Mouse (Mus musculus) liver, embryonic 15.5 days (tissue): ENCODE data around the gene Rgl2. TPM values are rescaled to one million over a fixed set of nuclear protein-coding genes. Genes with fewer than 3 reads are reported as not detected.
A peak's percentile ranks its signal among the peaks of the same experiment; 100 is the strongest.
"Not testable (repeated sequence)": the region's sequence is repeated elsewhere in the genome, so short reads cannot be mapped to it uniquely, and the experiment has no call there.

Source experiments
- ATAC-seq: fragments of 200-750 bp; cut with Nextera tagmentation; 2 replicates; pipeline ENCODE4 v1.8.0; 2017; ENCODE audit warnings: moderate number of reproducible peaks, mild to moderate bottlenecking, moderate library complexity; ENCODE audit not compliant: insufficient read depth
- H3K27ac ChIP-seq: fragments of 300-500 bp; sonication (generic); replicated peaks from 2 replicates; pipeline ENCODE4 v1.5.1; 2015; ENCODE audit warnings: mild to moderate bottlenecking, inconsistent platforms
- H3K27me3 ChIP-seq: fragments of 300-500 bp; sonication (generic); 2 replicates; pipeline ENCODE4 v1.6.1; 2015; ENCODE audit warnings: mild to moderate bottlenecking, inconsistent platforms
- H3K36me3 ChIP-seq: fragments of 300-500 bp; sonication (generic); replicated peaks from 2 replicates; pipeline ENCODE4 v1.6.1; 2015; ENCODE audit warnings: moderate library complexity, mild to moderate bottlenecking, inconsistent platforms
- H3K4me1 ChIP-seq: fragments of 300-500 bp; sonication (generic); replicated peaks from 2 replicates; pipeline ENCODE4 v1.6.1; 2015; ENCODE audit warnings: inconsistent platforms
- H3K4me2 ChIP-seq: fragments of 300-500 bp; sonication (generic); 2 replicates; pipeline ENCODE4 v1.6.1; 2015; ENCODE audit warnings: moderate library complexity, mild to moderate bottlenecking, inconsistent platforms
- H3K4me3 ChIP-seq: fragments of 300-500 bp; sonication (generic); replicated peaks from 2 replicates; pipeline ENCODE4 v1.5.1; 2015; ENCODE audit warnings: mild to moderate bottlenecking, inconsistent platforms
- H3K9ac ChIP-seq: fragments of 300-500 bp; sonication (generic); 2 replicates; pipeline ENCODE4 v1.6.1; 2015; ENCODE audit warnings: moderate library complexity, mild to moderate bottlenecking, inconsistent platforms
- H3K9me3 ChIP-seq: fragments of 300-500 bp; sonication (generic); replicated peaks from 2 replicates; pipeline ENCODE4 v1.6.1; 2016; ENCODE audit warnings: inconsistent platforms
- WGBS: fragments of 180-500 bp; shearing (Covaris S2); methylation state at CpG from one replicate; pipeline ENCODE4 v1.1.7; 2015; ENCODE audit warnings: mixed read lengths; ENCODE audit not compliant: insufficient replicate concordance; 5-methylcytosine and 5-hydroxymethylcytosine counted together
- polyA plus RNA-seq: library from polyadenylated mRNA; unstranded; fragments of >200 nt; fragmentation: Nextera tagmentation; extraction: Ambion mirVana; gene quantifications from 2 replicates; pipeline ENCODE4 v1.2.1, GENCODE M21; 2015

Gene Rgl2
- polyA plus RNA-seq: 8.2 and 10.2 TPM in 2 replicates

DNA sequence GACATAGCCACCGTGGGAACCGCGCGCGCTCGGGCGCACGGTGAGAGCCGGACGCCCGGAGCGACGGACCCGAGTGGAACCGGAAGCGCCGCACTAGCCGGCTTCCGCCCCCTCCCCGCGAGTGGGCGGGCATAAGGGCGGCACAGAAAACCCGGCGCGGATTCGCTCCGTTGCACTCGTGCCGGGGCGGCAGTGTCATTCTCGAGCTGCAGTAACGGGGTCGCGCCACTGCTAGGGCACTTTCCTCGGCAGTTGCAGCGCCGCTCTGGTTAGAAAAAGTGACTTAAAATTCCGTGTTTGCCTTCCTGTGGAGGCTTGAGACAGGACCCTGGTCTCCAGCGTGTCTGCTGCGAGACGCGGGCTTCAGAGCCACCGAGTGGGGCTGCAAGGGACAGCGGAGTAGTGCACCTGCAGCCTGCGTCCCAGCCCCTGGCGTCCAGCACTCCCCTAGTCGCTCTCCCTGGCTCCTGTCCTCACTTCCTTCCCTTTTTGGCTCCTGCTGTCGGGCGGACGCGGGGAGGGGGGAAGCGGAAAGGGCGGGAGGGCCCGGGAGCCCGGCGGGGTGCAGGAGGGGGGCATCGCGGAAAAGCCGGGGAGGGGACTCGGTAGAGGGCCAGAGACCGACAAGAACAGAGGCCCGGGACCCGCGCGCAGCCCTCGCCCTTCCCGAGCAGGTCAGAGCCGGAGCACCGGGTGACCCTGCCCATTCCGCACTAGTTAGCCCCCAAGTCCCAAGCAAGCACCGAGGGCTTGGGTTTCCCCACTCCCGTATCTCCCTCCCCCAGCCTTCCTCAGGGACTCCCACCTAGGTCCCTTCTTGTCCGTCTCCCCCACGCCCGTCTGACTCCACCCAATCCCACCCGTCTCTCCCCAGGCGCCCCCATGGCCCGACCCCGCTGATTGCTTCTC, at the start of gene Rgl2:
Gene Rgl2, plus strand, starts transcription at position 173 of the 909 bp plus-strand sequence.
- no peaks in the 10 kb centered on the region for H3K9me3 ChIP-seq
- peaks cover 55% of the 10 kb centered on the region for H3K36me3 ChIP-seq
- peak within 1 kb of the TSS; percentile 99 for H3K4me2 ChIP-seq
- ATAC-seq: peak; percentile 78
- H3K9ac ChIP-seq: peak within 1 kb of the TSS; percentile 86
- peaks cover 68% of the 10 kb centered on the region for H3K4me1 ChIP-seq
- under 1% methylated on average over 78 of the region's 80 CpGs for WGBS
- H3K4me3 ChIP-seq: peak within 1 kb of the TSS; percentile 75
- H3K27me3 ChIP-seq: no peaks in the 10 kb centered on the region
- H3K27ac ChIP-seq: peak within 1 kb of the TSS; percentile 93

- not testable (repeated sequence) for H3K9ac ChIP-seq, H3K9me3 ChIP-seq, H3K27ac ChIP-seq, ATAC-seq, H3K27me3 ChIP-seq, H3K4me2 ChIP-seq, H3K4me3 ChIP-seq
- WGBS: 94% methylated on average over 10 of the region's 11 CpGs
- Histone ChIP-seq H3K4me1 (peaks cover 21% of the 10 kb centered on the region), H3K36me3 (peaks cover 84% of the 10 kb centered on the region)
These were observed 45.0 kb upstream of the Rgl2 start for GRCm38 (mm10) chr17:33884320-33884719.

DNA sequence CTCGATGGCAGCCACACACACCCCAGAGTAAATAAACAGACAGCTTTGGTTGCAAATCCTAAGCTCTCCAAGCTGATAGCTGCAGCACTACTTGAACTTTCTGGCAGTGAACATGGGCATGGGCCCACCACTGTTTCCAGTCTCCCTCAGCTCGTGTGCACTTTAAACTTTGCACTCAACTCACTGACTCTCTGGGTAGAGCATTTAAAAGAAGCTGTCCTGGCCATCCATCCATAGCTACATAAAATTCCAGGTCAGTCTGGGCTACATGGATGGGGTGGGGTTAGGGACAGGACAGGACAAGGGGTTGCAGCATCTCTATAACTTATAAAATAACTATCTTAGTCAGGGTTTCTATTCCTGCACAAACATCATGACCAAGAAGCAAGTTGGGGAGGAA, 41.5 kb upstream of the Rgl2 start:
- Histone ChIP-seq H3K4me2 (peak overlapping the region; percentile 80), H3K36me3 (peaks cover 50% of the 10 kb centered on the region), H3K9ac (0 out of 2 replicates have a peak overlapping the region, but pooled peaks have one; percentile 18), H3K4me3 (peak overlapping the region; percentile 80), H3K4me1 (peaks cover 32% of the 10 kb centered on the region)
- H3K9me3 ChIP-seq, ATAC-seq, H3K27me3 ChIP-seq, H3K27ac ChIP-seq: not testable (repeated sequence)
- WGBS: 32% methylated on average over 2 of the region's 2 CpGs

DNA sequence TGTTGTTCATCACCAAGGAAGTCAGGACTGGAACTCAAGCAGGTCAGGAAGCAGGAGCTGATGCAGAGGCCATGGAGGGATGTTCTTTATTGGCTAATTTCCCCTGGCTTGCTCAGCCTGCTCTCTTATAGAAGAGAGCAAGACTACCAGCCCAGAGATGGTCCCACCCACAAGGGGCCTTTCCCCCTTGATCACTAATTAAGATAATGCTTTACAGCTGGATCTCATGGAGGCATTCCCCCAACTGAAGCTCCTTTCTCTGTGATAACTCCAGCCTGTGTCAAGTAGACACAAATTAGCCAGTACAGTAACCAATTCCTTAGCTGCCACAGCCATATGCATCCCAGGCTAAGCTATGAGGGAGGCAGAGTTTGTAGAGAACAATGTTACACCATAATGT, 41.1 kb upstream of the Rgl2 start:
- peak overlapping the region; percentile 87; the same call in 1 of the 2 replicates for H3K9ac ChIP-seq
- peak overlapping the region; percentile 80 for H3K4me2 ChIP-seq
- not testable (repeated sequence) for H3K27me3 ChIP-seq, ATAC-seq, H3K9me3 ChIP-seq
- H3K27ac ChIP-seq: 0 out of 2 replicates have a peak overlapping the region, but pooled peaks have one; percentile 29
- H3K4me3 ChIP-seq: peak overlapping the region; percentile 80
- peaks cover 46% of the 10 kb centered on the region for H3K36me3 ChIP-seq
- peaks cover 32% of the 10 kb centered on the region for H3K4me1 ChIP-seq

- H3K4me2 ChIP-seq: peak overlapping the region; percentile 80
- not testable (repeated sequence) for H3K27me3 ChIP-seq, H3K9me3 ChIP-seq
- H3K27ac ChIP-seq: peak overlapping the region; percentile 88
- peak overlapping the region; percentile 87 for H3K9ac ChIP-seq
- peak; percentile 6 for ATAC-seq
- peaks cover 32% of the 10 kb centered on the region for H3K4me1 ChIP-seq
- H3K36me3 ChIP-seq: peaks cover 33% of the 10 kb centered on the region
- H3K4me3 ChIP-seq: peak overlapping the region; percentile 80
- WGBS: under 1% methylated on average over 42 of the region's 44 CpGs
These were observed 39.3 kb upstream of the Rgl2 start for GRCm38 (mm10) chr17:33889941-33890532.

DNA sequence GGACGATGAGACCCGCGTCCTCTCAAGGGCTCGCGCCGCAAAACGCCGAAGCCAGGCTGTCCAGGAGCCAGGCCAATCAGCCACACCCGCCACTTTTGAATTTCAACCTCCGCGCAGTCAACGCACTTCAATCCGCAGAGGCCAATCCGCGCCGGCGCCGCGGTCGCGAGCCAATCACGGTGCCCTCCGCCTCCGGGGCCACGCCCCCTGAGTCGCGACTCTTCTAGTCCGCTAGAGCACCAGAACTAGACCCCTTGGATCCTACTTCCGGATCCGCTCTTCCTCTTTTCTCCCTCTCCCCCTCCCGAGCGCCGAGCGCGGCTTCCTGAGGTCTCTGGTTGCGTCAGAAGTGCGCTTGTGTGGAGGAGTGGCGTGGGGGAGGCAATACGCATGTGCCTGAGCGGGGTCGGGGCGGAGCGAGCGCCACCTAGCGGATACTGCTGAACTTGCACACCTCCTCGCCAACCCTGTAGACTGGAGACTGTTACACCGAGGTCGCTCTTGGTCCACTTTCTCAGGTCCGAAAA, 38.7 kb upstream of the Rgl2 start, which contains the start of gene Kifc1:
Gene Kifc1, minus strand, starts transcription at position 129 of the 527 bp plus-strand sequence.
- peaks cover 32% of the 10 kb centered on the region for H3K4me1 ChIP-seq

GRCm38 (mm10) chr17:33891357-33891756, 38.0 kb upstream of the Rgl2 start:
- WGBS: 55% methylated on average over 2 of the region's 2 CpGs

More for the DNA sequence above, 38.7 kb upstream of the Rgl2 start, which contains the start of gene Kifc1:
- ATAC-seq: peak; percentile 95
- Histone ChIP-seq H3K4me3 (peak within 1 kb of the TSS; percentile 80), H3K27me3 (no peaks in the 10 kb centered on the region), H3K9me3 (no peaks in the 10 kb centered on the region), H3K36me3 (peaks cover 28% of the 10 kb centered on the region), H3K4me2 (peak within 1 kb of the TSS; percentile 80), H3K27ac (peak within 1 kb of the TSS; percentile 93), H3K9ac (peak within 1 kb of the TSS; percentile 87)
- under 1% methylated on average over 49 of the region's 49 CpGs for WGBS

DNA sequence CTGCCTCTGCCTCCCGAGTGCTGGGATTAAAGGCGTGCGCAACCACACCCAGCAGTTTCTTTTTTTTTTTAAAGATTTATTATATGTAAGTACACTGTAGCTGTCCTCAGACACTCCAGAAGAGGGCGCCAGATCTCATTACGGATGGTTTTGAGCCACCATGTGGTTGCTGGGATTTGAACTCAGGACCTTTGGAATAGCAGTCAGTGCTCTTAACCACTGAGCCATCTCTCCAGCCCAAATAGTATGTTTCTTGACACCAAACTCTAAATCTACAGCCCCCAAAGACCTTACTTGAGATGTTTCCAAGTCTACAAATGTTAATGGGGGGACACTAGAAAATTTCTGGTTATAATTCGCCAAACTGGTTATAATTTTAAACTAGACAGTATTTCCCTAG, 37.5 kb upstream of the Rgl2 start:
- WGBS: 50% methylated on average over 6 of the region's 6 CpGs
- H3K9me3 ChIP-seq: not testable (repeated sequence)

More at GRCm38 (mm10) chr17:33891357-33891756, 38.0 kb upstream of the Rgl2 start:
- Histone ChIP-seq H3K27ac (no peak overlapping the region), H3K4me1 (peaks cover 32% of the 10 kb centered on the region), H3K9ac (no peak overlapping the region), H3K36me3 (peaks cover 20% of the 10 kb centered on the region), H3K27me3 (no peaks in the 10 kb centered on the region), H3K4me2 (peak overlapping the region; percentile 23; the same call in 1 of the 2 replicates), H3K9me3 (no peaks in the 10 kb centered on the region), H3K4me3 (no peak overlapping the region)
- ATAC-seq: no peak

GRCm38 (mm10) chr17:33892429-33892828, 36.9 kb upstream of the Rgl2 start:
- ATAC-seq: no peak

More for the DNA sequence above, 37.5 kb upstream of the Rgl2 start:
- ATAC-seq, H3K27ac ChIP-seq, H3K4me3 ChIP-seq, H3K4me2 ChIP-seq, H3K9ac ChIP-seq, H3K27me3 ChIP-seq: not testable (repeated sequence)
- peaks cover 15% of the 10 kb centered on the region for H3K36me3 ChIP-seq
- peaks cover 34% of the 10 kb centered on the region for H3K4me1 ChIP-seq

DNA sequence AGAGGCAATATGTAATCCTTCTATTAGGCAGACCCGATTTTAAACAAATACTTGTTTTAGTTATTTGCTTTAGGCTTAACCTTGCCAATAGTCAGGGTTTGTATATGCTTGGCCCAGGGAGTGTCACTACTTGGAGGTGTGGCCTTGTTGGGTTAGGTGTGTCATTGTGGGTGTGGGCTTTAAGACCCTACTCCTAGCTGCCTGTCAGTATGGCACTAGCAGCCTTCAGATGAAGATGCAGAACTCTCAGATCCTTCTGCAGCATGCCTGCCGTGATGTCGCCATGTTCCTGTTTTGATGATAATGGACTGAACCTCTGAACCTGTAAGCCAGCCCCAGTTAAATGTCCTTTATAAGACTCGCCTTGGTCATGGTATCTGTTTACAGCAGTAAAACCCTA, 36.3 kb upstream of the Rgl2 start:
- H3K4me3 ChIP-seq, H3K9ac ChIP-seq, H3K9me3 ChIP-seq, H3K27ac ChIP-seq, H3K27me3 ChIP-seq, ATAC-seq, H3K36me3 ChIP-seq, H3K4me2 ChIP-seq: not testable (repeated sequence)
- H3K4me1 ChIP-seq: peaks cover 36% of the 10 kb centered on the region
- WGBS: 61% methylated on average over 4 of the region's 4 CpGs

More at GRCm38 (mm10) chr17:33892429-33892828, 36.9 kb upstream of the Rgl2 start:
- 42% methylated on average over 7 of the region's 7 CpGs for WGBS
- Histone ChIP-seq H3K27me3 (no peaks in the 10 kb centered on the region), H3K4me3 (no peak overlapping the region), H3K9ac (no peak overlapping the region), H3K36me3 (peaks cover 9% of the 10 kb centered on the region; the same call in 1 of the 2 replicates), H3K4me1 (peaks cover 36% of the 10 kb centered on the region), H3K9me3 (no peaks in the 10 kb centered on the region), H3K4me2 (no peak overlapping the region), H3K27ac (no peak overlapping the region)
